Mouse (Mus musculus) heart, embryonic 10.5 days (tissue): Measurements from ENCODE around the gene Lsm14b. TPM values are rescaled to one million over a fixed set of nuclear protein-coding genes. Genes with fewer than 3 reads are reported as not detected.

Experiments
- DNase-seq: peaks from one replicate; pipeline ENCODE4 v3.0.0-alpha.2; 2017; ENCODE audit warnings: low spot score
- H3K27ac ChIP-seq: fragments of 300-500 bp; sonication (generic); 2 replicates; pipeline ENCODE4 v1.5.1; 2016; ENCODE audit warnings: mild to moderate bottlenecking
- H3K27me3 ChIP-seq: fragments of 300-500 bp; sonication (generic); 2 replicates; pipeline ENCODE4 v1.6.1; 2016; ENCODE audit warnings: mild to moderate bottlenecking; ENCODE audit not compliant: poor library complexity, insufficient read depth, severe bottlenecking
- H3K36me3 ChIP-seq: fragments of 300-500 bp; sonication (generic); 2 replicates; pipeline ENCODE4 v1.6.1; 2016; ENCODE audit warnings: mild to moderate bottlenecking, moderate library complexity
- H3K4me1 ChIP-seq: fragments of 300-500 bp; sonication (generic); 2 replicates; pipeline ENCODE4 v1.6.1; 2016; ENCODE audit warnings: mild to moderate bottlenecking
- H3K4me3 ChIP-seq: fragments of 300-500 bp; sonication (generic); 2 replicates; pipeline ENCODE4 v1.5.1; 2016; ENCODE audit warnings: mild to moderate bottlenecking, moderate library complexity
- H3K9me3 ChIP-seq: fragments of 300-500 bp; sonication (generic); 2 replicates; pipeline ENCODE4 v1.6.1; 2016; ENCODE audit warnings: mild to moderate bottlenecking, moderate library complexity
- WGBS: fragments of 180-500 bp; shearing (Covaris S2); methylation state at CpG from one replicate; pipeline ENCODE4 v1.1.7; 2016; 5-methylcytosine and 5-hydroxymethylcytosine counted together
- polyA plus RNA-seq: library from polyadenylated mRNA; unstranded; fragments of >200 nt; fragmentation: Nextera tagmentation; extraction: Ambion mirVana; gene quantifications from 2 replicates; pipeline ENCODE4 v1.2.1, GENCODE M21; 2016

Gene Lsm14b
- polyA plus RNA-seq, result 4.0 and 4.9 TPM in 2 replicates

DNA sequence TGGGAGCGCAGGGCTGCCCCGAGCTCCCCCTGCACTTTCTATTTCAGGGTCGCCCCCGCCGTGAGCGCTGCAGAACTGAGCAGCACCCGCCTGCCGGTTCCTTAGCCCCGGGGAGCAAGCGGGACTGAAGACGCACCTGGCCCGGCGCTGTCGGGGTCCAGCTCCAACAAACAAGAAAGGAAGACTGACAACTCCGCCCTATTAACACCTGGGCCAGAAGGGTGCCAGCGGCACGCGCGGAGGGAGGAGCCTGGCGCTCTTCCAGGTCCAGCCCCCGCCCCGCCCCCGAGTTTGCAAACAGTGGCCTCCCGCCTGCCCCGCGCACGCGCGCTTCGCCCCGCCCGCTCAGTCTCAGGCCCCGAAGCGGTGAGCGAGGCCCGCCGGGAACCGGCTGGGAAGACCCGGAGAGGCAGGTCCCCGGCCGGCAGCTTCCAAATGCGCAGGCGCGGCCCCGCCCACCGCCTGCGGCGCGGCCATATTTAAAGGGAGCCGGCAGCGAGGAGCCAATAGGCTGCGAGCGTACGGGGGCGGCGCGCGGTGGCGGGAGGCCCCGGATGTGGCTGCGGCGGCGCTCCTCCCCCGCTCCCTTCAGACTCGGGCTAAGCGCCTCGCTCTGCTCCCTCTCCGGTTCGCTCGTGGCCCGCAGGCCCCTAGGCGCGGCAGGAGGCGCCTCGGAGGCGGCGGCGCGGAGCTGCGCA lies at the start of gene Lsm14b:
Gene Lsm14b (plus strand): TSS at position 587 of the 698 bp plus-strand sequence.
- H3K9me3 ChIP-seq, result no peaks in the 10 kb centered on the region
- DNase-seq, result peak; percentile 99
- peak within 1 kb of the TSS; percentile 96 for H3K27ac ChIP-seq
- H3K4me3 ChIP-seq, result peak within 1 kb of the TSS; percentile 97
- H3K36me3 ChIP-seq, result peaks cover 25% of the 10 kb centered on the region
- peaks cover 57% of the 10 kb centered on the region for H3K4me1 ChIP-seq
- under 1% methylated on average over 80 of the region's 80 CpGs for WGBS
- H3K27me3 ChIP-seq, result peaks cover 40% of the 10 kb centered on the region

DNA sequence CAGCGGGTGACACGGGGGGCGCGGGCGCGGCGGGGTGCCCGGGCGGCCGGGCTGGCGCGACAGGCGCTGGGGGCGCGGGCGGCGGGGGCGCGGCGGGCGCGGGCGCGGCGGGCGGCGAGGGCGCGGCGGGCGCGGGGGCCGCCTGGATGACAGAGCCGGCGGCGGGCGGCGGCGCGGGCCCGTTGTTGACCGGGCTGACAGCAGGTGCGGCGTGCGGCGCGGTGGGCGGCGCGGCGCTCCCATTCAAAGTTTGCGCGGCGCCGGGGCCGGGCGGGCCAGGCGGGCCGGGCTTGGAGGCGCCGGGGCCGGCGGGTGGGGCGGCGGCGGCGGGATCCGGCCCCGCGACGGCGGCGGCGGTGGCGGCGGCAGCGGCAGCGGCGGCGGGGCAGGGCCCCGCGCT lies 48.9 kb upstream of the Lsm14b start:
- no peaks in the 10 kb centered on the region for H3K9me3 ChIP-seq
- whole genome bisulfite sequencing, result 30% methylated on average over 82 of the region's 82 CpGs
- DNase-seq, result no peak
- H3K4me1 ChIP-seq, result peaks cover 57% of the 10 kb centered on the region
- no peaks in the 10 kb centered on the region for H3K36me3 ChIP-seq
- H3K27ac ChIP-seq, result peak overlapping the region; percentile 97
- no peaks in the 10 kb centered on the region for H3K27me3 ChIP-seq
- peak overlapping the region; percentile 88 for H3K4me3 ChIP-seq

GRCm38 (mm10) chr2:179976295-179976627 lies 48.5 kb upstream of the Lsm14b start:
- Histone ChIP-seq H3K4me3 (peak overlapping the region; percentile 88), H3K4me1 (peaks cover 55% of the 10 kb centered on the region), H3K36me3 (no peaks in the 10 kb centered on the region), H3K27ac (peak overlapping the region; percentile 97), H3K9me3 (no peaks in the 10 kb centered on the region), H3K27me3 (no peaks in the 10 kb centered on the region)
- DNase-seq, result no peak
- 16% methylated on average over 54 of the region's 54 CpGs for WGBS

DNA sequence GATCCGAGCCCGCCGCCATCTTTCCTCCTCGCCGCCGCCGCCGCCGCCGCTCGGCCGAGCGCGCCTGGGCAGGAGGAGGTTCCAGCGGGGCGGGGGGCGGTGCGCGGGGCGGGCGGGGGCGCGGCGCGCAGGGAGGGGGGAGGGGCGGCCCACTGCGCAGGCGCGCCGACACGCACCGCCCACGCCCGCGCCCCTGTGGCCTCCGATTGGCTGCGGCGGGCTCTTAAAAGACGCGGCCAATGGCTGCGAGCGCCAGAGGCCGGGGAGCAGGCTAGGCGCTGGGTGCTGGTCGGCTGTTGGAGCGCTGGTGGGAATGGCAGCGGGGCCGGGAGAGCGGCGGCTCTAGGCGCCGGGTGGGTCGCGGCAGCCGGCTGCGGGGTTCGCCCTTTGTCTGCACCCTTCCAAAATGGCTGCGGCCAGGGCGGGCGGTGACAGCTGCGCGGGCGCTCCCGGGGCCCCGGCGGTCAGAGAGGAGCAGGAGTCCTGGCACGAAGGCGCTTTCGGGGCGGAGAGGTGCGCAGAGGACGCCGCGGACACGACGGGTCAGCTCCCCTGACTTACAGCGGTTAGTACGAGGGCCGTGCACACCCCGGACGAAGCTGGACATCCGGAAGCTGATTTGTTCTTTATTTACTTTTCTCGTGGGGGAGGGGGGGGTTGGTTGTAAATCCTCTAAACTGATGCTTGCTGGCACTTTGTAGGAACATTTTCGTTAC lies 48.0 kb upstream of the Lsm14b start, which contains the start of gene Taf4:
Gene Taf4 (minus strand): TSS at position 19 of the 716 bp plus-strand sequence.
- H3K9me3 ChIP-seq, result no peaks in the 10 kb centered on the region
- peak within 1 kb of the TSS; percentile 97 for H3K27ac ChIP-seq
- peak; percentile 94 for DNase-seq
- no peaks in the 10 kb centered on the region for H3K27me3 ChIP-seq
- under 1% methylated on average over 73 of the region's 84 CpGs for WGBS
- H3K4me1 ChIP-seq, result peaks cover 52% of the 10 kb centered on the region
- peak within 1 kb of the TSS; percentile 88 for H3K4me3 ChIP-seq
- H3K36me3 ChIP-seq, result no peaks in the 10 kb centered on the region

GRCm38 (mm10) chr2:179977344-179978025 lies 47.3 kb upstream of the Lsm14b start:
- H3K27me3 ChIP-seq, result no peaks in the 10 kb centered on the region
- H3K36me3 ChIP-seq, result no peaks in the 10 kb centered on the region
- no peak for DNase-seq
- peaks cover 47% of the 10 kb centered on the region for H3K4me1 ChIP-seq
- H3K4me3 ChIP-seq, result peak overlapping the region; percentile 88
- H3K27ac ChIP-seq, result peak overlapping the region; percentile 97
- 11% methylated on average over 10 of the region's 10 CpGs for WGBS
- no peaks in the 10 kb centered on the region for H3K9me3 ChIP-seq

DNA sequence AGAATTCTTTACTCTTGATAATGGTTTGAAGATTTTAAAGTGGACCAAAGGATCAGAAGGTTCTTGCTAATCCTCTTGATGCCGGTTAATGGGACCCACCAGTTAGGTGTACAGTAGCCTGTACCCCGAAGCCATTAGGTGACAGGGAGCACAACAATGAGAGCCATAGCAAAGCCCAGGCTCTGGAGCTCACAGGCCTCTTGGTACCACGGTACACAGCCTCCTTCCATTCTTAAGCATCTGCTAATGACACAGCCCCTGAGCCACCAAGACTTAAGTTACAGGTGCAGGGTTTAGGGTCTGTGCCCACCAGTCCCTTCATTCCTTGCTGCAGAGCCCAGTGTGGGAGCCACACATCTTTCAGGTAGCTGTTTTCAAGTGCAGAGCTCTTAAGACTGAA lies 46.5 kb upstream of the Lsm14b start:
- DNase-seq, result no peak
- no peak overlapping the region for H3K4me3 ChIP-seq

GRCm38 (mm10) chr2:179979836-179980235 lies 45.0 kb upstream of the Lsm14b start:
- H3K9me3 ChIP-seq, result no peaks in the 10 kb centered on the region
- no peak overlapping the region for H3K27ac ChIP-seq
- 63% methylated on average over 8 of the region's 8 CpGs for WGBS
- no peak overlapping the region for H3K4me3 ChIP-seq
- H3K27me3 ChIP-seq, result no peaks in the 10 kb centered on the region
- H3K4me1 ChIP-seq, result peaks cover 33% of the 10 kb centered on the region
- peak; percentile 60 for DNase-seq
- no peaks in the 10 kb centered on the region for H3K36me3 ChIP-seq

More for the DNA sequence above, 46.5 kb upstream of the Lsm14b start:
- Histone ChIP-seq H3K27me3 (no peaks in the 10 kb centered on the region), H3K4me1 (peaks cover 39% of the 10 kb centered on the region), H3K36me3 (no peaks in the 10 kb centered on the region), H3K9me3 (no peaks in the 10 kb centered on the region), H3K27ac (no peak overlapping the region)
- 74% methylated on average over 3 of the region's 3 CpGs for WGBS

DNA sequence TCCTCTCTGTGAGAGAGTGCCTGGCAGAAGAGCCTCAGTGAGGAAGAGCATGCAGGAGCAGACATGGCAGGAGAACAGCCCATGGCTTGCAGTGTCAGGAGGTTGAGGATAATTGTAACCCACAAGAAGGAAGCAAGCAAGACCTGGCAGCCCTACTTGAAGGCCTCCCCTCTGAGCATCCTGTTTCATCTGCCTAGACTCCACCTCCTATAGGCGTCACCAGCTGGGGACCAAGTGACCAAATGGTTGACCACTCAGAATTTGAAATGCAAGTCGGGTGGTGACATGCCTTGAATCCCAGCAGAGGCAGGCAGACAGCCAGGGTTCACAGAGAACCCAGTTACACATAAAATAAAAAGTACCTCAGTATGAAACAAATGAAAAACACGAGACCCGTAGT lies 44.2 kb upstream of the Lsm14b start:
- H3K4me3 ChIP-seq, result no peak overlapping the region
- no peaks in the 10 kb centered on the region for H3K27me3 ChIP-seq
- H3K36me3 ChIP-seq, result no peaks in the 10 kb centered on the region
- peaks cover 36% of the 10 kb centered on the region for H3K4me1 ChIP-seq
- 47% methylated on average over 4 of the region's 4 CpGs for WGBS
- no peaks in the 10 kb centered on the region for H3K9me3 ChIP-seq
- DNase-seq, result peak; percentile 70
- no peak overlapping the region for H3K27ac ChIP-seq

GRCm38 (mm10) chr2:179982715-179983114 lies 42.1 kb upstream of the Lsm14b start:
- H3K4me1 ChIP-seq, result peaks cover 45% of the 10 kb centered on the region
- no peaks in the 10 kb centered on the region for H3K9me3 ChIP-seq
- WGBS, result 80% methylated on average over 3 of the region's 3 CpGs
- H3K4me3 ChIP-seq, result no peak overlapping the region
- no peaks in the 10 kb centered on the region for H3K27me3 ChIP-seq
- H3K36me3 ChIP-seq, result no peaks in the 10 kb centered on the region
- no peak overlapping the region for H3K27ac ChIP-seq
- peak; percentile 51 for DNase-seq

DNA sequence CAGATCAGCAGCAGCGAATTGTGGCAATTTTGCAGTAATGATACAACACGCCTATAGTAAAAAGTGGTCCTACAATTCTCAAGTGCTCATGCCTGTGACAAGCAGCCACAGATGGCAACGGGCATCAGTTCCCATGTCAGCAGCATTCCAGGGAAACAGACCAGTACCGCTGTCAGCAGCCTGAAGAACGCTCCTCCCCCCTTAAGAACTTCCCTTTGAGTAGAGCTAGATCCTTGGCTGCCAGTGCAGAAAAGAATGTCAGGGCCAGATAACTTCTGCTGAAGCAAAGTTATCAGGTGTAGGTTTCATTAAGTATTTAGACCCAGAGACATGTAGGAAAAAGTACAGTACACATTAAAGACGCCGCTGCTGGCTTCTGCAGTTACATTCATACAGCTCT lies 40.0 kb upstream of the Lsm14b start:
- no peaks in the 10 kb centered on the region for H3K27me3 ChIP-seq
- peaks cover 38% of the 10 kb centered on the region for H3K4me1 ChIP-seq
- WGBS, result 20% methylated on average over 7 of the region's 7 CpGs
- no peaks in the 10 kb centered on the region for H3K9me3 ChIP-seq
- DNase-seq, result peak; percentile 79
- no peaks in the 10 kb centered on the region for H3K36me3 ChIP-seq
- H3K27ac ChIP-seq, result no peak overlapping the region
- no peak overlapping the region for H3K4me3 ChIP-seq

DNA sequence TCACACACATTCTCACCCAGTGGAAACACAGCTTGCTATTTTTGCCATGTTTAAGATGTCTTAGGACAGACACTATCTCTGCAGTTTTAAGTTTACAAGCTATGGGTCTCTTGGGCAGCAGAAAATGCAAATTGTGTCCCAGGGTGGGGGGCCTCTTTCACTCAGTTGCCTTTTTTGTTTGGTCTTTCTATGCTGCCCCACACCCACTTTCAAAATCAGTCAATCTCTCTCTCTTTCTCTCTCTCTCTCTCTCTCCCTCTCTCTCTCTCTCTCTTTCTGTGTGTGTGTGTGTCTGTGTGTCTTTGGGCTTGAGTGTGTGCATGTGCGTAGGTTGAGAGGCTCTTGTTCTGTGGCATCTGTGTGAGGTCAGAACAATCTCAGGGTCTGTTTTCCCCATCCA lies 39.1 kb upstream of the Lsm14b start:
- 82% methylated on average over 1 of the region's 1 CpGs for WGBS
- no peak for DNase-seq
- H3K4me1 ChIP-seq, result peaks cover 37% of the 10 kb centered on the region
- H3K27ac ChIP-seq, result no peak overlapping the region
- H3K36me3 ChIP-seq, result no peaks in the 10 kb centered on the region
- H3K27me3 ChIP-seq, result no peaks in the 10 kb centered on the region
- no peaks in the 10 kb centered on the region for H3K9me3 ChIP-seq
- H3K4me3 ChIP-seq, result no peak overlapping the region

DNA sequence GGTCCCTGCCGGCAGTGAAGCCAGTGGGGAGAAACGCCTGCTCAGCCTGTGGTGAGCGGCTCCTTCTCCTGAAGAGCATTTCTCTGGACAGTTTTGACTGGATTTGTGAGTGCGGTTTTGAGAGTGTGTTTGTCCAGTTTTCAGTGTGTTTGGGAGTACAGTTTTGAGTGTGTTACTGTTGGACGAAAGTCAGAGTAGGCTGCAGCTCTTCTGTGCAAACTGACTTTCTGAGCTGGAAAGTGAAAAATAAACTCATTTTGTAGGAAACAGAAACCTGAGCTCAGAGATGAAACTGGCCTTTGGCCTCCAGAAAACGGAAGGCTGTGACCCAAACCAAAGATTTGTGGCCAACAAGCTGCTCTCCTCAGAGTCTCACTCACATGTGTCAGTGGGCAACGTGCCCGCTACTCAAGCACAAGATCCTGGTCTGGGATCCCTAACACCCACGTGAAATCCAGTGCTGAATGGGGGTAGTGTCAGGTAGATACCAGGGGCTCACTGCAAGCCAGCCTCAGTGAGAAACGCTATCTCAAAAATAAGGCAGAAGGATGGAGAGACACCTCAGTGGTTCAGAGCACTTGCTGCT lies 38.3 kb upstream of the Lsm14b start:
- Histone ChIP-seq H3K4me3 (no peak overlapping the region), H3K9me3 (no peaks in the 10 kb centered on the region), H3K27me3 (no peaks in the 10 kb centered on the region), H3K4me1 (peaks cover 38% of the 10 kb centered on the region), H3K27ac (no peak overlapping the region), H3K36me3 (no peaks in the 10 kb centered on the region)
- peak; percentile 73 for DNase-seq
- 66% methylated on average over 10 of the region's 10 CpGs for WGBS

DNA sequence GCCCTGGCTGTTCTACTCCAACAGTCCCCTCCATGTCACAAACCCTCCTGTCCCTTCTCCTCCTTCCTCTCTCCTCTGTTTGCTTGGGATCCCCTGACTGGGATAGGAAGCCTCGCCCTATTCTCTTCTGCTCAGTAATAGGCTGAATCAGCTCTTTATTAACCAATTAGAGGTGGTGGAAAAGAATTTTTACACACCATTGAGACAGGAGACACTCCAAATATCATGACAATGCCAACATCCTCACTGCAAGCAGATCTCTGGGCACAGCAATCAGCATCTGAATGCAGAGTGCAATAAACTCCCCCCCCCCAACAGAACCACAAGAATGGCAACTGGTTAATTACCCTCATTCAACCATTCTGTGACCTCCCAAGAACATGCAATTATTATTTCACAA lies 35.7 kb upstream of the Lsm14b start:
- peak; percentile 50 for DNase-seq
- H3K27me3 ChIP-seq, result no peaks in the 10 kb centered on the region
- 78% methylated on average over 1 of the region's 1 CpGs for WGBS
- H3K4me3 ChIP-seq, result no peak overlapping the region
- peaks cover 32% of the 10 kb centered on the region for H3K4me1 ChIP-seq
- H3K36me3 ChIP-seq, result no peaks in the 10 kb centered on the region
- H3K9me3 ChIP-seq, result no peaks in the 10 kb centered on the region
- no peak overlapping the region for H3K27ac ChIP-seq
